Mouse (Mus musculus) embryonic stem cell, embryonic (primary cell): ENCODE measurements around the gene Eif4a1.

ENCODE experiments used
- CTCF ChIA-PET, 4 experiments: fragments of 300-600 bp in 2 of 4; fragments of 350-600 bp in 2 of 4; sonication (Branson Sonifier 250); formaldehyde crosslinking; loops; one replicate each; lab custom pipeline; 2022; ENCODE audit warnings: inconsistent platforms in 2 of 4; lab: Charles Lee
- POLR2A ChIA-PET, 4 experiments: fragments of 300-600 bp in 2 of 4; fragments of 350-600 bp in 2 of 4; sonication (Branson Sonifier 250); formaldehyde crosslinking; loops; one replicate each; lab custom pipeline; 2022; ENCODE audit warnings: antibody characterized with exemption in 4 of 4, inconsistent platforms in 1 of 4; lab: Charles Lee

Gene Eif4a1

DNA sequence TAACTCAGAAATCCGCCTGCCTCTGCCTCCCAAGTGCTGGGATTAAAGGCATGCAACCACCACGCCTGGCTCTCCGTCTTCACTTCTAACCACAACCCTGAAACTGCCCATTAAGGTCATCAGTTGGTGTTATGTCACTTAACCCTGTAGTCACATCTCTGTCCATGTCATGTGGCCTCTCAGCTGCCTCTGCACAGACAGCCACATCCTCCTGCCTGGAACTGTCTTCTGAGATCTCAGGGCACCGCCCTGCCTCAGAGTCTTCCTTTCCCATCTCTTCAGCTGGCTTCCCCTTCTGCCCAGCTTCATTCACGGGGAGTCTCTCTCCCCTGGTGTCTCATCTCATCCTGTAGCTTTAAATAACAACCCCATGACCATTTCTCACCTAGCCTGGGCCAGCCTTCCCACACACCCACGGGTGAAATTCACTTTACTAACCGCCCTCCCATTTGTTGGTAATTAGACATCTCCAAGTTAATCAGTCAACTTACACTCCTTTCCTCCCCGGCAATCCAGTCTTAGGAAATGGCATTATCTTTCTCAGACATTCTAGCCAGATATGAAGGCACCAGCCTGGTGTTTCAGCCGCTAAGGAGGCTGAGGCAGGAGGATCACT, 20.1 kb upstream of the Eif4a1 start:
- ChIA-PET POLR2A (interaction anchor here in 3 of 4 experiments (0.6 to 9.5 kb wide), 14 partner anchors 8 to 112 kb away, joined by 3 to 154 read pairs (median 6); partner anchors contain the start of genes Senp3 (in 2 of the 3), Sox15 (in 1 of the 3), Trp53 (in 1 of the 3) and Wrap53 (in 1 of the 3)), CTCF (interaction anchor here in 1 of 4 experiments (0.6 to 1.2 kb wide), 3 partner anchors 12 to 24 kb away, joined by 3 to 4 read pairs (median 3); no protein-coding TSS in a partner anchor)

DNA sequence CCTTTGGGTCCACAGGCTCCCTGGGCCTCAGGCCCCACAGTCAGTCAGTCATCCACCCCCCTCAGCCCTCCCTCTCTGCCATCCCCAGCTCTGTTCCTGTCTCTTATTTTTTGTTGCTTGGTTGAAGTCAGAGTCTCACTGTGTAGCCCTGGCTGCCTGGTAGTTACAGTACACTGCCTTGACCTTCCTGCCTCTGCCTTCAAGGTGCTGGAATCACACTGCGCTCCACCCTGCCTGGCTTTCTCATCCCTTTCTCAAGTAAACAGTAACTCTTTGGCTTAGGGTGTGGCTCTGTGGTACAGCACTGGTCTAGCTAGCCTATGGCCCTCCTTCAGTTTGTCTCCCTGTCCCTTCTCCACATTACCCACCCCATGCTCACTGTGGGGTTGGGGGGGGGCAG, 17.7 kb upstream of the Eif4a1 start:
- CTCF ChIA-PET: interaction anchor here in 3 of 4 experiments (0.8 to 2.0 kb wide), 6 partner anchors 9 to 244 kb away, joined by 3 to 6 read pairs (median 4); partner anchors contain the start of gene Fxr2 (in 1 of the 3)
- POLR2A ChIA-PET: interaction anchor here in 3 of 4 experiments (0.6 to 9.5 kb wide), 26 partner anchors 8 to 231 kb away, joined by 3 to 154 read pairs (median 6); partner anchors contain the start of genes Senp3 (in 2 of the 3), Cd68 (in 1 of the 3) and Fxr2 (in 1 of the 3)

DNA sequence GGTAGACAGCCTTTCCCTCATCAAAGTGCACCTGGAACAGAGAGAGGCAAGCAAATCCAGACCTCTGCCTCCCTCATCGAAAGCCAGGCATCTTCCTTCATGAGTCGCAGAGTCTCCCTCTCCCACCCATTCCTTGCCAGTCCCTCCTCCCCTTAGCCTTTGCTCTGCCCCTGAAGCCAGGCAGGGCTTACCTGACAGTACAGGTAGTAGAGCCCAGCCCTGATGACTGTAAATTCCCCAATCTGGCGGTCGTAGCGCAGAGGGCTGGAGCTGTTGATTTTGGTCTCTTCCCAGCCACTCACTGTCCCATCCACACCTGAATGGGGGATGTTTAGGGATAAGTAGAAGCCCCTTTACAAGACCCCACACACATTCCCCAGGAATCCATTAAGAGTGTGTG, 14.8 kb upstream of the Eif4a1 start:
- ChIA-PET CTCF (interaction anchor here (0.5 to 8.3 kb wide), 11 partner anchors 12 to 363 kb away, joined by 3 to 155 read pairs (median 4); partner anchors contain the start of genes Cntrob (in 1 of the 4) and Trappc1 (in 1 of the 4)), POLR2A (interaction anchor here in 3 of 4 experiments (0.5 to 16.3 kb wide), 31 partner anchors 8 to 269 kb away, joined by 3 to 672 read pairs (median 6); partner anchors contain the start of genes Cd68 (in 3 of the 3), Mpdu1 (in 2 of the 3), Sox15 (in 2 of the 3) and Tnfsf12 (in 2 of the 3))

DNA sequence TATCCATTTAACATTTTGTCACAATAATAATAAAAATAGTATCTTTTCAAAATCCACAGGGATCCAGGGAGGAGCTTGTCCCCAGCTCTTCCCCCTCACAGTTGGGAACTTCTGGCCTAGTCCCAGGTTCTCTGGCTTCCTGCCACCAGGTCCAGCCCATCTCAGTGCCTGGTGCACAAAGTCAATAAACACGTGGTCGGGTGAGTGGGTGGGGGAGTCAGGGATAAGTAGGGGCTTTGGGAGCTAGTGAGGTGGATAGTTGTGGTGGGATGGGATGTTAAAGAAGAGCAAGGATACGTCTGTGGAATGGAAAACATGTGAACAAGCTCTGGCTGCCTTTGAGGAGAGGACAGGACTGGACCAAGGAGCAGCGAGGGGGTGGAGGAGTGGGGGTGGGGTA, 14.2 kb upstream of the Eif4a1 start:
- ChIA-PET POLR2A (interaction anchor here in 3 of 4 experiments (0.5 to 16.3 kb wide), 41 partner anchors 8 to 328 kb away, joined by 3 to 672 read pairs (median 5); partner anchors contain the start of genes Cd68 (in 2 of the 3), Mpdu1 (in 2 of the 3), Sox15 (in 2 of the 3) and Tnfsf12 (in 2 of the 3)), CTCF (interaction anchor here (0.5 to 8.3 kb wide), 12 partner anchors 12 to 363 kb away, joined by 3 to 155 read pairs (median 4); partner anchors contain the start of genes Cntrob (in 1 of the 4), Fxr2 (in 1 of the 4) and Trappc1 (in 1 of the 4))

DNA sequence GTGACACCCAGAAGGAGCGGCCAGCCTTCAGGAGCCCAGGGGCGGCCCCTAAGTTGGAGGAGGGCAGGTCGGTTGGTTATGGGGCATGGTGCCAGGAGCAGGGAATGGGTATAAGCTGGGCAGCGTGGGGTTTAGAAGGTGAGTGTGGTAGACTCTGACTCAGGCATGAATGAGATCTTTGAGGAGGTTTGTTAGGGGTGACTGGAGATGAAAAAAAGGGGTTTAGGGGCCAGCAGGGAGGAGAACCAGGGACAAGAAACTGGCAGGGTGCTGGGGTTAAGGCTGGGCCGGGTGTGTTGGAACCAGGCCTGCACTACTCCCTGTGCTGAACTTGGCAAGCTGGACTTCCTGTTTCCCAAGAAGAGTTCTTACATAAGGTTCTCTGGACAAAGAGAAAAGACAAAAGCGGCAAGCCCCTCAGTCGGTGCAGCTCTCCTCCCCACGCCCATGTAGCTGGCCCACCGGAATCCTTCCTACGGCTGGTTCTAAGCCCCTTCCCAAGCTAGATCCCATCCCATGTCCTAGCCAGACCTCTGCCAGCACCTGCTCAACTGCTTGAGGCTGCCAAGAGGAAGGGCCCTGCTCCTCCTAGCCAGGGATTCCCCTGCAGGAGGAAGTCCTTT, 13.4 kb upstream of the Eif4a1 start, which contains the start of gene Tnfsf13:
Gene Tnfsf13 (minus strand): TSS at position 259 of the 623 bp plus-strand sequence.
- POLR2A ChIA-PET: interaction anchor here in 3 of 4 experiments (0.5 to 16.3 kb wide), 37 partner anchors 9 to 235 kb away, joined by 3 to 672 read pairs (median 5); partner anchors contain the start of genes Cd68 (in 2 of the 3), Fxr2 (in 2 of the 3), Mpdu1 (in 2 of the 3) and Sox15 (in 2 of the 3)
- CTCF ChIA-PET: interaction anchor here (0.5 to 8.3 kb wide), 17 partner anchors 8 to 730 kb away, joined by 3 to 155 read pairs (median 3); partner anchors contain the start of gene Fxr2 (in 2 of the 4)

DNA sequence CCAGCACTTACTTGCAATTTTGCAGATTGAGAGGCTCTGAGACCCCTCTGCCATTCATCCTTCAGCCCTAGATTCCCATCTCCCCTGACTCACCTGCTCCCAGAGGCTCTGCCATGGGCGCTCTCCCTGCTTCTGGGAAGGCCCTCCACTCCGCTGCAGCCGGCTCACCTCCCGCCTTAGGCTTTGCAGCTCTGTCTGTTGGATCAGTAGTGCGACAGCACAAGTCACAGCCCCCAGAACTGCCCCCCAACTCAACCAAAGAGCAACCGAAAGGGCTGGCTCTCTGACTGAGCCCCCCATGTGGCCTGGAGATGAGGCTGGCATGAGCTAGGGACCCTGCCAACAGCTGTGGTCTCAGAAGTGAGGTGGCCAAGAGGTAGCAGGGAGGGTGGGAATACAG, 12.7 kb upstream of the Eif4a1 start:
- ChIA-PET CTCF (interaction anchor here (0.5 to 8.3 kb wide), 14 partner anchors 9 to 730 kb away, joined by 3 to 155 read pairs (median 4); partner anchors contain the start of genes Fxr2 (in 2 of the 4) and Sox15 (in 1 of the 4)), POLR2A (interaction anchor here in 3 of 4 experiments (0.6 to 16.3 kb wide), 24 partner anchors 10 to 236 kb away, joined by 3 to 672 read pairs (median 10); partner anchors contain the start of genes Cd68 (in 2 of the 3), Mpdu1 (in 2 of the 3), Sox15 (in 2 of the 3) and Tnfsf12 (in 2 of the 3))

DNA sequence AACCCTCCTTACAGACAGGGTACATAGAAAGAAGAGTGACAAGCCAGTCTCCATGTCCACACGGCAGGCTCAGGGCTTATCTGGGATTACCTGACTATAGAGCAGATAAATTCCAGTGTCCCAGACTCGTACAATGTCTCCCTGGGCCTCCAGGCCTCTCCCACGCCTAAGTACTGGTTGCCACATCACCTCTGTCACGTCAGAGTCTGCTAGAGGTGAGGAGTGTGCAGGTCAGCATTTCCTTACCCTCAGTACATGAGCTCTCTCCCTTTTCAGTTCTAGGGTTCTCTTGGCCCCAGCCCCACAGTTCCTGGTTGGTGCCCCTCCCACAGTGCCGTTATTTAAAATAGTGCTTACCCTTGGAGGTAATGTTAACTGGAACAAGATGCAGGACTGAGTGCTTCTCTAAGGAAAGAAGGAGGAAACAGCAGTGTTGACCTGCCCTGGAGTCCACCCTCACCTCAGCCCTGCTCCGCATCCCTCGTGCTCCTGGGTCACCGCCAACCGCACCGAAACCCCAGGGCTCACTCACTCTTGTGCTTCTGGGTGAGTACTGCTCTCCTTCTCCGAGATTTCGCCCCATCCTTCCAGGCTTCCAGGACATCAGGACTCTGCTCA, 12.0 kb upstream of the Eif4a1 start:
- CTCF ChIA-PET: interaction anchor here in 3 of 4 experiments (0.9 to 8.3 kb wide), 7 partner anchors 10 to 35 kb away, joined by 3 to 155 read pairs (median 5); partner anchors contain the start of gene Sox15 (in 1 of the 3)
- POLR2A ChIA-PET: interaction anchor here (0.5 to 16.3 kb wide), 24 partner anchors 8 to 267 kb away, joined by 3 to 672 read pairs (median 30); partner anchors contain the start of genes Cd68 (in 2 of the 4), Tnfsf12 (in 2 of the 4), Tnfsfm13 (in 2 of the 4) and Atp1b2 (in 1 of the 4)

DNA sequence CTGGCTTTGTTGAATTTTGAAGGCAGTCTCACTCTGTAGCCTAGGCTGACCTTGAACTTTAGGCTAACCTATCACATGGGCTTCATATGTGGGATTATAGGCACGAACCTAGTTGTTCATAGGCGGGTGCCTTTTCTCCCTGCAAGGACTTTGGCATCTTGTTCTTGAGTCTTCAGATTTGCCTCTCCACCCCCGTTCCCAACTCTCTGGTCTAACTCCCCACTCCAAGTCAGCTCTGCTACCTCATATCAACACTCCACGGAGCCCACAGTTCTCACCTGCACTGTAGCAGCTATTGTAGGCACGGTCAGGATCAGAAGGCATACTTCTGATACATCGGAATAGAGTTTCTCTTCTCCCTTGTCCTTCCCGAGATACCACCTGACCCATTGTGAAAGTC, 11.4 kb upstream of the Eif4a1 start:
- ChIA-PET POLR2A (interaction anchor here (1.0 to 16.3 kb wide), 22 partner anchors 9 to 103 kb away, joined by 3 to 672 read pairs (median 37); partner anchors contain the start of genes Cd68 (in 2 of the 4), Sox15 (in 2 of the 4), Tnfsf12 (in 2 of the 4) and Tnfsfm13 (in 2 of the 4)), CTCF (interaction anchor here in 3 of 4 experiments (0.6 to 8.3 kb wide), 9 partner anchors 10 to 265 kb away, joined by 3 to 155 read pairs (median 7); partner anchors contain the start of genes Fxr2 (in 1 of the 3) and Sox15 (in 1 of the 3))

DNA sequence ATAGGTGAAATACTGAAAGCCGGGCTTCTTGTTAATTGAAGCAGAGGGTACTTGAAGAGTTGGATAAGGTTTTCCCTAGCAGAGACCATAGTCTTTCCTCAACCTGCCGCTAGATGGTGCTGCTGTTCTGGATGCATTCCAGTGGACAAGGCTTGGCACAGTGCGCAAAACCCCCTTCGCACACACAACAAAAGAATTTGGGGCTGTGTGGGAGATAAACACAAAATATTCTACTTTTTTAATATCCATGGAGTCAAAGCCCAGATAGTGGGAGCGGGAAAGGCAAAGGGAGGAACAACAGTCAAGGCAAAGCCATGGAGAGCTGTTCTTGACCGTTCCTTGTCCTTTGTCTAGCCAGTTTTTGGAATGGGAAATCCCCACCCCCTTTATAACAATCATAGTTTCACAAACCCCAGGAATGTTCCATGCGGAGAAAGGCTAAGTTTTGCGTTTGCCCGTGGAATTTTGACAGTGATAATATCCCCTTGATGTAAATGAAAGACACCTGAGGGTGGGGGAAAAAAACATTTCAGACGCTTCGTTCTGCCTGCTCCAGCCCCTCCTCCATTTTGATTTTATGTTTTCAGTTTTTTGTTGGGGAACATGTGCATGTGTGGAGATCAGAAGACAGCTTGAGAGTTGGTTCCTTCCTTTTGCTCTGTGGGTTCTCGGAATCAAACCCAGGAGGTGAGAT, 10.8 kb upstream of the Eif4a1 start:
- CTCF ChIA-PET: interaction anchor here (0.6 to 8.3 kb wide), 16 partner anchors 10 to 266 kb away, joined by 3 to 155 read pairs (median 6); partner anchors contain the start of genes Eif4a1 (in 1 of the 4), Fxr2 (in 1 of the 4) and Sox15 (in 1 of the 4)
- POLR2A ChIA-PET: interaction anchor here (1.0 to 16.3 kb wide), 41 partner anchors 8 to 263 kb away, joined by 3 to 672 read pairs (median 14); partner anchors contain the start of genes Sox15 (in 3 of the 4), Cd68 (in 2 of the 4), Mpdu1 (in 2 of the 4) and Tnfsf12 (in 2 of the 4)

DNA sequence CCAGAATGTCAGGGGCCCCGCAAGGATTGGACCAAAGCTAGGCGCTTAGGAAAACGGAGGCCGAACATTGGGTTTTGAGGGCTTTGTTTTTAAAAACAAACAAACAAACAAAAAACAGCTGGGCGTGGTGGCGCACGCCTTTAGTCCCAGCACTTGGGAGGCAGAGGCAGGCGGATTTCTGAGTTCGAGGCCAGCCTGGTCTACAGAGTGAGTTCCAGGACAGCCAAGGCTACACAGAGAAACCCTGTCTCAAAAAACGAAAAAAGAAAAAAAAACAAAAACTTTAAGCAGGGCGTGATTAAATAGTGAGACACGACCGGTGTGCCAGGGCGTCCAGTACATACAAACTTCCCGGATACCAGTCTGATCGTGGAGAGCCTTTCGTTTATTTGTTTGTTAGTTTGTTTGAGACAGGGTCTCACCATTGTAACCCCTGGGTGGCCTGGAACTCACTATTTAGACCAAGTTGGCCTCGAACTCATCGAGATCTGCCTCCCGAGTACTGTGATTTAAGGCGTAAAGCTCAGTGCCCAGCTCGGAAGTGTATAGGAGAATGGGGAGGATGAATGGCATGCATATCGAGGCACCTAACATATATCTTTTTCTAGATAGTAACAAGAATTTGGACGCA, 10.1 kb upstream of the Eif4a1 start:
- ChIA-PET CTCF (interaction anchor here (0.5 to 8.3 kb wide), 24 partner anchors 10 to 267 kb away, joined by 3 to 155 read pairs (median 6); partner anchors contain the start of genes Sox15 (in 2 of the 4), Eif4a1 (in 1 of the 4) and Fxr2 (in 1 of the 4)), POLR2A (interaction anchor here (0.5 to 16.3 kb wide), 87 partner anchors 8 to 991 kb away, joined by 3 to 672 read pairs (median 6); partner anchors contain the start of genes Sox15 (in 4 of the 4), Cd68 (in 3 of the 4), Eif4a1 (in 3 of the 4) and Mpdu1 (in 3 of the 4))

DNA sequence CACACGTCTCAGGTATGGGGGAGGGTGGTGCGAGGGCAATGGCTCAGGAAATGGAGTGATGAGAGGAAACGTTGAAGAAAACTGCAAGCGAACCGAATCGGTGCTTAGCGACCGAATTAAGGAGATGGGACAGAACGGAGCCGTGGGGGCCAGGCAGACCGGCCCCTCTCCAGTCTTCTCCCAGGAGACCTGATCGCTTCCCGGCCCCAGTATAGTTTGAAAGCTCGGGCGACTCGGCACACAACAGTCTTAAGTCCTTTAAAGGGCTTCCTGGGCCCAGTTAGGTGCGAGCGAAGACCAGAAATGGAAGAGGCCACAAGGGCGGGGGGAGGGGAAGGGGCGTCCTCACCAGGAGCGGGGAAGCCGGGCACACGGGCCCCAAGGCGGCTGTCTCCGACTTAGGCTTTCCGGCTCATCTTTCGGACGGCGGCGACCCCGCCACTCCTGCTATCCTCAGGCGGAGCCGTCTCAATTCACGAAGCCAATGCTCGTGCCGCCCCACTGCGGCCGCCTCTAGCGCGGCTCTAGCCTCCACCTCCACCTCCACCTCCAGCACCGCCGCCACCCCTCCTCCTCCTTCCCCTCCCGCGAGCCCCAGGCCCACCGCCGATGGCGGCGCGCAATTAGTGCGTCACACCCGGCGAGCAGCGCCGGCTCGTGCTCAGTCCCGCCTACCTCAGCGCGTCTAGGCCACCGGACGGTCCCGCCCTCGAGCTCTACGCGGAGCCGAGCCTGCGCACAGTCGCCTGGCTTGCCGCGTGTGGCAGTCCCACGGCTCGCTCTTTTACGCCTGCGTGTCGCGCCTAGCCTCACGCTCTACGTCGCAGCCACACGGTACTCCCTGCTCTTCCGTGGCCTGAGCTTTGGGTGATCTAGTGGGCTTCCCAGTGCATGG, 9.3 kb upstream of the Eif4a1 start, which contains the start of gene Senp3:
Gene Senp3 (minus strand): TSS at position 771 of the 895 bp plus-strand sequence.
- CTCF ChIA-PET: interaction anchor here (0.6 to 8.3 kb wide), 26 partner anchors 9 to 267 kb away, joined by 3 to 155 read pairs (median 5); partner anchors contain the start of genes Sox15 (in 2 of the 4), Eif4a1 (in 1 of the 4) and Fxr2 (in 1 of the 4)
- POLR2A ChIA-PET: interaction anchor here (0.5 to 16.3 kb wide), 103 partner anchors 8 to 990 kb away, joined by 3 to 672 read pairs (median 5); partner anchors contain the start of genes Eif4a1 (in 4 of the 4), Sox15 (in 4 of the 4), Cd68 (in 3 of the 4) and Mpdu1 (in 3 of the 4)

DNA sequence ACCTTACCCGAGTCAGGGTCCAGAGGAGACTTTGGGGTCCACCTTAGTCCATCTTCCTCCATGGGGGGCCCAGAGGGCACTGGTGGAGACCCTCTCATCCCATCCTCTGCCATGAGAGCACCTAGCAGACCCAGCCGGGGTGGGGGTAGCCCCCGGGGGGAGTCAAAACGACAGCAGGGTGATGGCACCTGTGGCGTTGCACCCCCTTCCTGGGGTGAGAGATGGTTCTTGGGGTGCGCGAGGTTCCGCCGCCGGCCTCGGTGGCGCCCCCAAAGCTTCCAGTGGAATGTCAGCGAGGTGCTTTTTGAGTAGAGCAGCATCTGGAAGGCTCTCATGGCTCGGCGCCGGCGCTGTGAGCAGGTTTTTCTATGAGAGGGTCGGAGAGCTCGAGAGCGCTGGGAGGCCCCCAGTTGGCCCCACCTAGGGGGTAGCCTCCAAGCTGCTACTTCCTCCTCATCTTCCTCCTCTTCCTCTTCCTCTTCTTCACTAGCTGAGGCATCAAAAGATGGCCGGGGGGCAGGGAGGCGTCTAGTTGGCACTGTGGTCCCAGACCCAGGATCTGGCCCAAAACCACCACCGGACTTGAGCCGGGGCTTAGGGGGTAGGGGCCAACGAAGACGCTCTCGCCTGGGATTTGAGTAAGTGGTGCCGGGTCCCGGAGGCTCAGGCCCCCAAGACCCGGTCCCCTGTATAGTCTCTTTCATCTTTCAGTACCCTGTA, 8.1 kb upstream of the Eif4a1 start:
- POLR2A ChIA-PET: interaction anchor here in 3 of 4 experiments (0.5 to 16.3 kb wide), 33 partner anchors 7 to 247 kb away, joined by 3 to 672 read pairs (median 11); partner anchors contain the start of genes Sox15 (in 3 of the 3), Cd68 (in 2 of the 3), Eif4a1 (in 2 of the 3) and Mpdu1 (in 2 of the 3)

DNA sequence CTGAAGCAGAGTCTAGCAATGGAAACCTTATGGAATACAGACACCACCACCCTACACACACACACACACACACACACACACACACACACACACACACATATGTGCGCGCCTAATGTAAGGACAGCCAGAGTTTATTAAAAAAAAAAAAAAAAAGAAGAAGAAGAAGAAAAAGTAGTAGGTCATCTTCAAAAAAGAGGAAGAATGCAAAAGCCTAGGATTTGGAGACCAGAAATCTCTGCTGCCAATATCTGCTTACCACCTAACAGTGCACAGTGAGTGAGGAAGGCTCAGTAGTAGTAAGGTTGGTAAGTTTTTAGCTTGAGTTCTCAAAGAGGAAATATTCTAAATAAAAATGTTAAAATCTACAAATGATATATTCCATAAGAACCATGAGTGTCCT, 6.9 kb upstream of the Eif4a1 start:
- POLR2A ChIA-PET: interaction anchor here in 2 of 4 experiments (0.5 to 16.3 kb wide), 18 partner anchors 10 to 241 kb away, joined by 3 to 672 read pairs (median 11); partner anchors contain the start of genes Cd68 (in 2 of the 2), Mpdu1 (in 2 of the 2), Sox15 (in 2 of the 2) and Fxr2 (in 1 of the 2)
- CTCF ChIA-PET: interaction anchor here in 1 of 4 experiments (0.6 to 8.3 kb wide), 2 partner anchors 35 to 49 kb away, joined by 3 to 155 read pairs; no protein-coding TSS in a partner anchor

More for the DNA sequence above, 8.1 kb upstream of the Eif4a1 start:
- CTCF ChIA-PET: interaction anchor here in 2 of 4 experiments (0.7 to 8.3 kb wide), 4 partner anchors 34 to 100 kb away, joined by 3 to 155 read pairs (median 15); partner anchors contain the start of genes Trp53 (in 1 of the 2) and Wrap53 (in 1 of the 2)
